ENCODE assay signal across 8 mouse cellular contexts in the genomic region with DNA sequence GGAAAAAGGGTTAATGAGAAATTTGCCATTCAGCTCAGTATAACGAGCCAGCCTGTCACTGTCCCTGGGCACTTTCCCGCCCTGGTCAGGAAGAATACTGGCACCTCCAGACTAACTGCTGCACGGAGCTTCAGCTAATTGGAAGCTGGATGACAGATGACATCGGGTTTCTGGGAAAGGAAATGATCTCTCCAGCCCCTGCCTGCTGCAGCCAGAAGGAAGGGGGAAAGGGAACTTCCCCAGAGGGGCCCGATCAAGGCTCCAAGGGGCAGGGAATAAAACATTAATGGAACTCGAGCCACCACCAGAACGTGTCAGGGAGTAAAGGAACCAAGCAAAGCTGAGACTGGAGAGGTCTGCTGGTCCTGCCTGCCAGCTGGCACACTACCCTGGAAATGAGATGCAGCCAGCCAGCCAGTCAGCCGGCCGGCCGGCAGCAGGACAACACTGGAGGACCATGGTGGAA.
DNase-seq lines count a peak whose midpoint lies in the region; ATAC-seq and TF ChIP-seq lines count a peak whose summit lies in the region.

No protein-coding gene starts in this region.

- H3K4me1 ChIP-seq in forebrain, embryonic 11.5 days (replicated peaks; ENCODE audit: control insufficient read depth, insufficient read depth, low read length), result no peaks in the 10 kb centered on the region
- peaks cover 16% of the 10 kb centered on the region for H3K4me1 ChIP-seq in heart, embryonic 16.5 days (ENCODE audit: control insufficient read depth, insufficient read depth, low read length)
- peaks cover 21% of the 10 kb centered on the region for H3K4me1 ChIP-seq in kidney, embryonic 16.5 days (ENCODE audit: insufficient read depth, low read length)
- no peaks in the 10 kb centered on the region for H3K4me1 ChIP-seq in thymus, adult 2 months (replicated peaks; ENCODE audit: control insufficient read depth, insufficient read depth, low read length)

- no peaks in the 10 kb centered on the region for H3K9me3 ChIP-seq in forebrain, embryonic 11.5 days (ENCODE audit: control insufficient read depth, low read length)
- no peaks in the 10 kb centered on the region for H3K9me3 ChIP-seq in heart, embryonic 16.5 days (replicated peaks; ENCODE audit: control insufficient read depth, low read length)
- H3K9me3 ChIP-seq in kidney, embryonic 16.5 days (ENCODE audit: low read length), result no peaks in the 10 kb centered on the region

- TF ChIP-seq POLR2A in thymus, adult 2 months (IDR thresholded peaks at IDR 0.05; ENCODE audit: control insufficient read depth, extremely low read depth, insufficient read depth, low read length, poor library complexity), result no peak

- WGBS in forebrain, embryonic 11.5 days, result 41% methylated on average over 10 of the region's 10 CpGs
- WGBS in heart, embryonic 16.5 days, result 25% methylated on average over 10 of the region's 10 CpGs
- 8% methylated on average over 10 of the region's 10 CpGs for WGBS in kidney, embryonic 16.5 days
- WGBS in thymus, adult 2 months, result 41% methylated on average over 10 of the region's 10 CpGs

- no peaks in the 10 kb centered on the region for H3K36me3 ChIP-seq in forebrain, embryonic 11.5 days (ENCODE audit: control insufficient read depth, insufficient read depth, low read length)
- H3K36me3 ChIP-seq in heart, embryonic 16.5 days (ENCODE audit: control insufficient read depth, insufficient read depth), result no peaks in the 10 kb centered on the region
- H3K36me3 ChIP-seq in kidney, embryonic 16.5 days (ENCODE audit: insufficient read depth, low read length), result no peaks in the 10 kb centered on the region
- no peaks in the 10 kb centered on the region for H3K36me3 ChIP-seq in thymus, adult 2 months (ENCODE audit: control insufficient read depth, insufficient read depth, low read length)

- H3K4me2 ChIP-seq in forebrain, embryonic 11.5 days (ENCODE audit: low read depth, low read length, severe bottlenecking), result no peak overlapping the region
- peak overlapping the region; percentile 39 for H3K4me2 ChIP-seq in heart, embryonic 16.5 days (ENCODE audit: low read depth, low read length)
- H3K4me2 ChIP-seq in kidney, embryonic 16.5 days (replicated peaks; ENCODE audit: low read depth, low read length), result peak overlapping the region; percentile 43

- ATAC-seq in forebrain, embryonic 11.5 days (replicated peaks; ENCODE audit: low FRiP score), result no peak
- ATAC-seq in heart, embryonic 16.5 days (replicated peaks; ENCODE audit: extremely low read depth, insufficient read depth, low FRiP score), result peak; percentile 37; the same call in 1 of the 2 replicates
- ATAC-seq in kidney, embryonic 16.5 days (ENCODE audit: low FRiP score, low TSS enrichment), result peak; percentile 71
- ATAC-seq in megakaryocyte, adult 5-6 weeks (ENCODE audit: poor library complexity, severe bottlenecking), result no peak

- H3K4me3 ChIP-seq in forebrain, embryonic 11.5 days (ENCODE audit: low read depth, low read length), result no peak overlapping the region
- H3K4me3 ChIP-seq in heart, embryonic 16.5 days (ENCODE audit: low read length), result no peak overlapping the region
- H3K4me3 ChIP-seq in kidney, embryonic 16.5 days (ENCODE audit: low read length), result 0 out of 2 replicates have a peak overlapping the region, but pooled peaks have one; percentile 3
- no peak overlapping the region for H3K4me3 ChIP-seq in thymus, adult 2 months (ENCODE audit: control insufficient read depth, insufficient read depth, low read length)

- DNase-seq in MN1 (ENCODE audit: low spot score), result peak; percentile 33
- DNase-seq in adrenal gland, postnatal 36 days, result peak; percentile 12 to 21
- no peak for DNase-seq in forebrain, embryonic 11.5 days (ENCODE audit: low spot score)
- peak; percentile 65 for DNase-seq in lung, postnatal 14 days
- no peak for DNase-seq in thymus, adult 2 months

- TF ChIP-seq CTCF in thymus, adult 2 months (IDR thresholded peaks at IDR 0.05; ENCODE audit: borderline replicate concordance, control insufficient read depth, extremely low read depth, insufficient read depth, low read length, poor library complexity), result no peak

- H3K27me3 ChIP-seq in forebrain, embryonic 11.5 days (ENCODE audit: control insufficient read depth, insufficient read depth, low read length), result no peaks in the 10 kb centered on the region
- no peaks in the 10 kb centered on the region for H3K27me3 ChIP-seq in heart, embryonic 16.5 days (ENCODE audit: control insufficient read depth, insufficient read depth, low read length)
- H3K27me3 ChIP-seq in kidney, embryonic 16.5 days (ENCODE audit: insufficient read depth, low read length), result no peaks in the 10 kb centered on the region
- no peaks in the 10 kb centered on the region for H3K27me3 ChIP-seq in thymus, adult 2 months (ENCODE audit: control insufficient read depth, insufficient read depth, low read length)

- H3K27ac ChIP-seq in forebrain, embryonic 11.5 days (ENCODE audit: low read depth, low read length), result 0 out of 2 replicates have a peak overlapping the region, but pooled peaks have one; percentile 26
- peak overlapping the region; percentile 47 for H3K27ac ChIP-seq in heart, embryonic 16.5 days (ENCODE audit: low read length)
- peak overlapping the region; percentile 73 for H3K27ac ChIP-seq in kidney, embryonic 16.5 days (ENCODE audit: low read length)
- H3K27ac ChIP-seq in thymus, adult 2 months (ENCODE audit: control insufficient read depth, insufficient read depth, low read length), result no peak overlapping the region

- no peak overlapping the region for H3K9ac ChIP-seq in forebrain, embryonic 11.5 days (ENCODE audit: low read length)
- no peak overlapping the region for H3K9ac ChIP-seq in heart, embryonic 16.5 days (ENCODE audit: low read length)
- 0 out of 2 replicates have a peak overlapping the region, but pooled peaks have one; percentile 25 for H3K9ac ChIP-seq in kidney, embryonic 16.5 days (replicated peaks; ENCODE audit: low read length)

Comparison
In these comparisons a context has a peak if more than half of its experiments do, and no peak if none do; other contexts are left out.
1. DNase-seq: peak in MN1 (single experiment), adrenal gland, postnatal 36 days (2 of 2) and lung, postnatal 14 days (single experiment); none in forebrain, embryonic 11.5 days (single experiment) and thymus, adult 2 months (single experiment).
2. ATAC-seq: peak in heart, embryonic 16.5 days (single experiment) and kidney, embryonic 16.5 days (single experiment); none in forebrain, embryonic 11.5 days (single experiment) and megakaryocyte, adult 5-6 weeks (single experiment).